Mouse (Mus musculus): ENCODE results near the gene Fbxl8. TPM values are rescaled to one million over a fixed set of nuclear protein-coding genes. Genes with fewer than 3 reads are reported as not detected.

Gene Fbxl8
- polyA plus RNA-seq, 1 experiment from 2014 or later = 3.1 TPM

GRCm38 (mm10) chr8:105299962-105300361 lies 35.5 kb downstream of the Fbxl8 start:
- Histone ChIP-seq H3K4me3 (ENCODE audit: low read depth, low read length) (no peak overlapping the region), H3K9me3 (ENCODE audit: control insufficient read depth, low read depth, low read length) (no peaks in the 10 kb centered on the region), H3K4me1 (ENCODE audit: control insufficient read depth, insufficient read depth, low read length) (peaks cover 28% of the 10 kb centered on the region), H3K27ac (ENCODE audit: low read length) (no peak overlapping the region), H3K4me2 (replicated peaks; ENCODE audit: low read depth, low read length) (no peak overlapping the region), H3K9ac (replicated peaks; ENCODE audit: low read depth, low read length) (no peak overlapping the region), H3K27me3 (ENCODE audit: control insufficient read depth, insufficient read depth, low read length) (no peaks in the 10 kb centered on the region), H3K36me3 (ENCODE audit: control insufficient read depth, insufficient read depth, low read length) (peaks cover 46% of the 10 kb centered on the region)
- WGBS = 88% methylated on average over 8 of the region's 8 CpGs
- peak; percentile 54; the same call in 1 of the 2 replicates for ATAC-seq (ENCODE audit: insufficient number of reproducible peaks, insufficient read depth, low FRiP score, low read depth)

DNA sequence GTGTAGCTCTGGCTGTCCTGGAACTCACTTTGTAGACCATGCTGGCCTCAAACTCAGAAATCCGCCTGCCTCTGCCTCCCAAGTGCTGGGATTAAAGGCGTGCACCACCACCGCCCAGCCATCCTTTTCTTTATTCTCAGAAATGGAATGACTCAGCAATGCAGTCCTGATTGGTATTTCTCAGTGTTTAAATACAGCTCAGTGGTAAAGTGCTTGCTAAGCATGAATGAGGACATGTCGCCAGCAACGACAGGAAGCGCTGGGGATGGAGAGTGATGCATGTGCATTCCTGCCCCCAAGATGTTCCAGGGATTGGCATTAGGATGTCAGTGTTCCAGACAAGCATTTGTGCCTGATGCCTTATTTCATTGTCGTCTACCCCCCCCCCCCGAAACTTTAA lies 38.9 kb downstream of the Fbxl8 start:
- Histone ChIP-seq H3K27me3 (ENCODE audit: control insufficient read depth, insufficient read depth, low read length) (no peaks in the 10 kb centered on the region), H3K27ac (ENCODE audit: low read length) (no peak overlapping the region), H3K4me3 (ENCODE audit: low read depth, low read length) (no peak overlapping the region), H3K4me1 (ENCODE audit: control insufficient read depth, insufficient read depth, low read length) (peaks cover 33% of the 10 kb centered on the region), H3K4me2 (replicated peaks; ENCODE audit: low read depth, low read length) (no peak overlapping the region), H3K9me3 (ENCODE audit: control insufficient read depth, low read depth, low read length) (no peaks in the 10 kb centered on the region), H3K9ac (replicated peaks; ENCODE audit: low read depth, low read length) (no peak overlapping the region), H3K36me3 (ENCODE audit: control insufficient read depth, insufficient read depth, low read length) (peaks cover 60% of the 10 kb centered on the region)
- ATAC-seq (ENCODE audit: insufficient number of reproducible peaks, insufficient read depth, low FRiP score, low read depth) = no peak
- 79% methylated on average over 8 of the region's 8 CpGs for WGBS

GRCm38 (mm10) chr8:105303874-105304273 lies 39.4 kb downstream of the Fbxl8 start:
- Histone ChIP-seq H3K27ac (ENCODE audit: low read length) (no peak overlapping the region), H3K27me3 (ENCODE audit: control insufficient read depth, insufficient read depth, low read length) (no peaks in the 10 kb centered on the region), H3K4me2 (replicated peaks; ENCODE audit: low read depth, low read length) (no peak overlapping the region), H3K9ac (replicated peaks; ENCODE audit: low read depth, low read length) (no peak overlapping the region), H3K4me1 (ENCODE audit: control insufficient read depth, insufficient read depth, low read length) (peaks cover 28% of the 10 kb centered on the region), H3K4me3 (ENCODE audit: low read depth, low read length) (no peak overlapping the region), H3K36me3 (ENCODE audit: control insufficient read depth, insufficient read depth, low read length) (peaks cover 64% of the 10 kb centered on the region), H3K9me3 (ENCODE audit: control insufficient read depth, low read depth, low read length) (no peaks in the 10 kb centered on the region)
- no peak for ATAC-seq (ENCODE audit: insufficient number of reproducible peaks, insufficient read depth, low FRiP score, low read depth)
- WGBS = 82% methylated on average over 9 of the region's 9 CpGs

DNA sequence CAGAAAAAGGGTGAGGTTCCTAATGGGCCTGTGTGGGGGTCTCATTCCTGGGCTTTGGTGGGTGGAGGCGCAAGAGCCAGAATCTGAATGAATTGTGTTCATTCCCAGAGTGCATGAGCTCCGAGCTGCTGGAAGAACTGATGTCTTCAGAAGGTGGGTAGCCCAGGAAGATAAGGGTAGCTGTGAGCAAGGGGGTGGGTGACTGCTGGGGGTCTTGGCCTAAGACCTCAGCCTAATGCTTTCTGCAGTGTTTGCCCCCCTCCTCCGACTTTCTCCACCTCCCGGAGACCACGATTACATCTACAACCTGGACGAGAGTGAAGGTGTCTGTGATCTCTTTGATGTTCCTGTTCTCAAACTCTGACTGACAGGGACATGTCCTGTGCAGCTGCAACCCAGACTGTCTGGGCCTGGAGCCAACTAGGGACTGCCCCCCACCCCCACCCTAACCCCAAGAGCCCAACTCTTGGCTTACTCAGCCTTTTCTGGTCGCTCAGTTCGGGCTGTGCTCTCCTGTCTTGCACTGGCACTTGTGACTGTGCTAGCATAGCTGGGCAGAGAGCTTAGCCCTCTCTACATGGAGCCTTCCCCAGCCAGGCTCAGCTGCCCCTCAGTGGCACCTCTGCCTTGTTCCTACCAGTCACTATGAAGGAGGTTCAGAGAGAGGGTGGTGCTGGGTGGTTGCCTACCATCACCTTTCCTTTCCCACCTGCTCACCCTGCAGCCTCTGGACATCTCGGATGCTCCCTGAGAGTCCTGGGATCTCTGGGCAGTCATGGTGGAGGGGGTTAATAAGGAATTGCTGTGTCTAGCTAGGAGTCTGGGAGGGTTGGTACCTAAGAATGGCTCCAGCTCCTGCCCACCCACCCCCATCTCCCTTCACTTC lies 40.1 kb downstream of the Fbxl8 start:
- Histone ChIP-seq H3K9me3 (ENCODE audit: control insufficient read depth, low read depth, low read length) (no peaks in the 10 kb centered on the region), H3K4me1 (ENCODE audit: control insufficient read depth, insufficient read depth, low read length) (peaks cover 26% of the 10 kb centered on the region), H3K4me3 (ENCODE audit: low read depth, low read length) (no peak overlapping the region), H3K27ac (ENCODE audit: low read length) (peak overlapping the region; percentile 61; the same call in 1 of the 2 replicates), H3K4me2 (replicated peaks; ENCODE audit: low read depth, low read length) (0 out of 2 replicates have a peak overlapping the region, but pooled peaks have one; percentile 71), H3K27me3 (ENCODE audit: control insufficient read depth, insufficient read depth, low read length) (no peaks in the 10 kb centered on the region), H3K9ac (replicated peaks; ENCODE audit: low read depth, low read length) (no peak overlapping the region), H3K36me3 (ENCODE audit: control insufficient read depth, insufficient read depth, low read length) (peaks cover 66% of the 10 kb centered on the region)
- no peak for ATAC-seq (ENCODE audit: insufficient number of reproducible peaks, insufficient read depth, low FRiP score, low read depth)
- 54% methylated on average over 9 of the region's 9 CpGs for WGBS

DNA sequence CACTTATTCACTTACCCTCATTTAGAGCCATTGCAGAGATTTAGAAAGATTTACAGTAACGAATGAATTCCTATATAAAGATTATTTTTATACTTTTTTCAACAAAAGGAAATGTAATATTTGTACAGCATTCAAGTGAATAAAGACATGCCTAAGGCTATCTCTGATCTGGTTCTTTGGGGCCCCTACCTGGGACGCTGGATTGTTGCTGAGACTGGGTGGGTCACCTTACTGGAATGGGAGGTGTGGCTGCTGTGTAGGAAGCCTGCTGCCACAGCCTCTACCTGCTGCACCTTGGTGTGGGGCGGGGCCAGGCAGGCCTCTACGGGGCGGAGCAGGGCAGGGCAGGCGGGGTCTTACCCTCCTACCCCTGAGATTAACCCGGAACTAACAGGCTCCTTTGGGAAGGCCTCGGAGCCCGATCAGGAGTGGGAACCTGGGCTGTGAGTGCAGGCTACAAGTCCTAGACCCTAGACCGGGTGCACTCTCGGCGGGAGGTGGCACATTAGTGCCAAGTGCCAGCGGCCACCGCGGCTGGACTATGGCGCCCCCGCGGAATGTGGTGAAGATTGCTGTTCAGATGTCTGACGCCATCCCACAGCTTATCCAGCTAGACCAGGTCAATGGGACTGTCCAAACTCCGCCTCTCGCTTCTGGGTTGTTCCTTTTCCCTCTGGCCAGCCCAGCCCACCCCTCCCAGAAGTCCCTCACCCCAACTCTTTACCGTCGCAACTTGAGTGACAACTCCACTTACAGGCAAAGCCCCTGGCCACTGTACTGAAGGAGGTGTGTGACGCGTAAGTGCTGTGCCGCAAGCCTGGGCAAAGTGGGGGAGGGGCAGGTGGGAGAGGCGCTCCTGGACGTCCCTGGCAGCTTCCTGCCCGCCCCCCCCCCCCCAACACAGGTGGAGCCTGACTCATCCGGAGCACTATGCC lies 41.0 kb downstream of the Fbxl8 start, which contains the start of gene Elmo3:
Gene Elmo3 (plus strand): TSS at position 391 of the 935 bp plus-strand sequence.
- Histone ChIP-seq H3K36me3 (ENCODE audit: control insufficient read depth, insufficient read depth, low read length) (peaks cover 59% of the 10 kb centered on the region), H3K27me3 (ENCODE audit: control insufficient read depth, insufficient read depth, low read length) (no peaks in the 10 kb centered on the region), H3K9me3 (ENCODE audit: control insufficient read depth, low read depth, low read length) (no peaks in the 10 kb centered on the region), H3K4me1 (ENCODE audit: control insufficient read depth, insufficient read depth, low read length) (peaks cover 26% of the 10 kb centered on the region), H3K27ac (ENCODE audit: low read length) (peak within 1 kb of the TSS; percentile 85), H3K9ac (replicated peaks; ENCODE audit: low read depth, low read length) (peak within 1 kb of the TSS; percentile 36; the same call in 1 of the 2 replicates), H3K4me3 (ENCODE audit: low read depth, low read length) (peak within 1 kb of the TSS; percentile 36), H3K4me2 (replicated peaks; ENCODE audit: low read depth, low read length) (peak within 1 kb of the TSS; percentile 71)
- 4% methylated on average over 29 of the region's 30 CpGs for WGBS
- peak; percentile 92 for ATAC-seq (ENCODE audit: insufficient number of reproducible peaks, insufficient read depth, low FRiP score, low read depth)

DNA sequence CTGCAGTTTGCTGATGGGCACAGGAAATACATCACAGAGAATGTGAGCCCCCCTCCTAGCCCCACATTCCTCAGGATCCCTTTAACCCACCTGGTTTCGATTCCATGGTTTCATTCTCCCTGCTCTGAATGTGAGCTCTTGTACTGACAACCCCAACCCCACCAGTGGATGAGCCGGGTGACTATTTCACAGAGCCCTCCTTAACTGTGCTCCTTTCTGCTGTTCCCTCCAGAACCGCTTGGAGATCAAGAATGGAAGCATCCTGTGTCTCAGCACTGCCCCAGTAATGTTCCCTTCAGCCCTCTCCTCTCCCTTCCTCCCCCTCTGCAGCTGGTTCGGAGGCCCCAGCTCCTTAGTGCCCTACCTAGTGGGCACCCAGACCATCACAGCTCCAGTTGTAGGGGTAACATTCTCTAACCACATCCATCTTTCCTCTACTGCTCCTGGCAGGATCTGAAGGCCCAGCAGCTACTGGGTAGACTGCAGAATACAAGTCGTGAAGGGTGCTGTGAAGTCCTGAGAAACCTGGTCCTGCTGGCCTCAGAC lies 41.8 kb downstream of the Fbxl8 start:
- H3K36me3 ChIP-seq (ENCODE audit: control insufficient read depth, insufficient read depth, low read length) = peaks cover 51% of the 10 kb centered on the region
- no peaks in the 10 kb centered on the region for H3K9me3 ChIP-seq (ENCODE audit: control insufficient read depth, low read depth, low read length)
- peak overlapping the region; percentile 36 for H3K4me3 ChIP-seq (ENCODE audit: low read depth, low read length)
- H3K4me2 ChIP-seq (replicated peaks; ENCODE audit: low read depth, low read length) = peak overlapping the region; percentile 71
- peak overlapping the region; percentile 36; the same call in 1 of the 2 replicates for H3K9ac ChIP-seq (replicated peaks; ENCODE audit: low read depth, low read length)
- 38% methylated on average over 5 of the region's 5 CpGs for WGBS
- H3K27ac ChIP-seq (ENCODE audit: low read length) = peak overlapping the region; percentile 85
- peaks cover 26% of the 10 kb centered on the region for H3K4me1 ChIP-seq (ENCODE audit: control insufficient read depth, insufficient read depth, low read length)
- H3K27me3 ChIP-seq (ENCODE audit: control insufficient read depth, insufficient read depth, low read length) = no peaks in the 10 kb centered on the region
- ATAC-seq (ENCODE audit: insufficient number of reproducible peaks, insufficient read depth, low FRiP score, low read depth) = 0 out of 2 replicates have a peak, but pooled peaks have one; percentile 5

DNA sequence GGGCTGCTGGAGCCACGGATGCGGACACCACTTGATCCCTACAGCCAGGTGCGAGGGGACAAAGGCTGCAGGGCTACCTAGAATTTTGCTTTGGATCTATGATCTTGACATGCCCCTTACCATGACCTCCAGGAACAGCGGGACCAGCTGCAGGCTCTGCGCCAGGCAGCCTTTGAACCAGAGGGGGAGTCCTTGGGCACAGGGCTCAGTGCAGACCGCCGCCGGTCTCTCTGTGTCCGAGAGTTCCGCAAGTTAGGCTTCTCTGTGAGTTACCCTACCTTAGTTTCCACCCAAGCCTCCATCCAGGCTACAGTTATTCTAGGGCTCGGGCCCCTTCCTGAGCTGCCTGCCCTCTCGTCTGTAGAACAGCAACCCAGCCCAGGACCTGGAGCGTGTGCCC lies 43.2 kb downstream of the Fbxl8 start:
- ATAC-seq (ENCODE audit: insufficient number of reproducible peaks, insufficient read depth, low FRiP score, low read depth) = no peak
- no peaks in the 10 kb centered on the region for H3K27me3 ChIP-seq (ENCODE audit: control insufficient read depth, insufficient read depth, low read length)
- H3K9ac ChIP-seq (replicated peaks; ENCODE audit: low read depth, low read length) = no peak overlapping the region
- peaks cover 26% of the 10 kb centered on the region for H3K4me1 ChIP-seq (ENCODE audit: control insufficient read depth, insufficient read depth, low read length)
- H3K9me3 ChIP-seq (ENCODE audit: control insufficient read depth, low read depth, low read length) = no peaks in the 10 kb centered on the region
- peaks cover 42% of the 10 kb centered on the region for H3K36me3 ChIP-seq (ENCODE audit: control insufficient read depth, insufficient read depth, low read length)
- H3K27ac ChIP-seq (ENCODE audit: low read length) = no peak overlapping the region
- no peak overlapping the region for H3K4me3 ChIP-seq (ENCODE audit: low read depth, low read length)
- H3K4me2 ChIP-seq (replicated peaks; ENCODE audit: low read depth, low read length) = no peak overlapping the region
- 95% methylated on average over 13 of the region's 13 CpGs for WGBS

DNA sequence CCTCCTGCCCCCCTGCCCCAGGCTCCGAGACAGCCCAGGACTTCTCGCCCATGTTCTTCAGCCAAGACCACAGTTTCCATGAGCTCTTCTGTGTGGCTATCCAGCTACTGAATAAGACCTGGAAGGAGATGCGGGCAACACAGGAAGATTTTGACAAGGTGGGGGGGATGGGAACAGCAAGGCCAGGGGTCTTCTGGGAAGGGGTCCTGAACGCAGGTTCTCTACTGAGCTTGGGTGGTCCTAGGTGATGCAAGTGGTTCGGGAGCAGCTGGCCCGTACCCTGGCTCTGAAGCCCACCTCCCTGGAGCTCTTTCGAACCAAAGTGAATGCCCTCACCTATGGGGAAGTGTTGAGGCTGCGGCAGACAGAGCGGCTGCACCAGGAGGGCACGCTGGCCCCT lies 44.0 kb downstream of the Fbxl8 start:
- WGBS = 91% methylated on average over 10 of the region's 10 CpGs
- no peak overlapping the region for H3K27ac ChIP-seq (ENCODE audit: low read length)
- H3K9ac ChIP-seq (replicated peaks; ENCODE audit: low read depth, low read length) = no peak overlapping the region
- ATAC-seq (ENCODE audit: insufficient number of reproducible peaks, insufficient read depth, low FRiP score, low read depth) = no peak
- H3K4me1 ChIP-seq (ENCODE audit: control insufficient read depth, insufficient read depth, low read length) = peaks cover 26% of the 10 kb centered on the region
- H3K27me3 ChIP-seq (ENCODE audit: control insufficient read depth, insufficient read depth, low read length) = no peaks in the 10 kb centered on the region
- H3K4me2 ChIP-seq (replicated peaks; ENCODE audit: low read depth, low read length) = no peak overlapping the region
- H3K4me3 ChIP-seq (ENCODE audit: low read depth, low read length) = no peak overlapping the region
- no peaks in the 10 kb centered on the region for H3K9me3 ChIP-seq (ENCODE audit: control insufficient read depth, low read depth, low read length)
- H3K36me3 ChIP-seq (ENCODE audit: control insufficient read depth, insufficient read depth, low read length) = peaks cover 43% of the 10 kb centered on the region

Measured in stomach, embryonic 14.5 days (tissue).